Mouse (Mus musculus) megakaryocyte, embryonic 14.5 days (primary cell): ENCODE data around the gene Clstn2. TPM values are rescaled to one million over a fixed set of nuclear protein-coding genes. Genes with fewer than 3 reads are reported as not detected.

Source experiments
- H3K27me3 ChIP-seq: replicated peaks from 2 replicates; pipeline ENCODE3; 2012; ENCODE audit warnings: inconsistent platforms
- H3K36me3 ChIP-seq: replicated peaks from 2 replicates; pipeline ENCODE3; 2012; ENCODE audit warnings: low read length, inconsistent platforms, mixed read lengths
- H3K4me1 ChIP-seq: 2 replicates; pipeline ENCODE4 v1.6.1; 2012; ENCODE audit warnings: inconsistent platforms
- H3K4me3 ChIP-seq: replicated peaks from 2 replicates; pipeline ENCODE3; 2012; ENCODE audit warnings: moderate library complexity, mild to moderate bottlenecking, inconsistent platforms
- H3K9me3 ChIP-seq: 2 replicates; pipeline ENCODE4 v1.6.1; 2012; ENCODE audit warnings: inconsistent platforms
- FLI1 ChIP-seq: IDR thresholded peaks from 2 replicates; pipeline ENCODE4 v1.6.1; 2012; ENCODE audit warnings: low read length, inconsistent platforms, mixed read lengths
- GATA1 ChIP-seq: IDR thresholded peaks from 3 replicates; pipeline ENCODE4 v1.6.1; 2012; ENCODE audit warnings: mixed read lengths, low read length, inconsistent platforms, borderline replicate concordance
- polyA plus RNA-seq: library from polyadenylated mRNA; stranded (reverse); fragments of >175 nt; gene quantifications from 2 replicates; pipeline ENCODE4 v1.2.3, GENCODE M21; 2012; ENCODE audit warnings: low replicate concordance; ENCODE audit not compliant: insufficient read depth

Clstn2 gene
- polyA plus RNA-seq, result not detected in 2 replicates

DNA sequence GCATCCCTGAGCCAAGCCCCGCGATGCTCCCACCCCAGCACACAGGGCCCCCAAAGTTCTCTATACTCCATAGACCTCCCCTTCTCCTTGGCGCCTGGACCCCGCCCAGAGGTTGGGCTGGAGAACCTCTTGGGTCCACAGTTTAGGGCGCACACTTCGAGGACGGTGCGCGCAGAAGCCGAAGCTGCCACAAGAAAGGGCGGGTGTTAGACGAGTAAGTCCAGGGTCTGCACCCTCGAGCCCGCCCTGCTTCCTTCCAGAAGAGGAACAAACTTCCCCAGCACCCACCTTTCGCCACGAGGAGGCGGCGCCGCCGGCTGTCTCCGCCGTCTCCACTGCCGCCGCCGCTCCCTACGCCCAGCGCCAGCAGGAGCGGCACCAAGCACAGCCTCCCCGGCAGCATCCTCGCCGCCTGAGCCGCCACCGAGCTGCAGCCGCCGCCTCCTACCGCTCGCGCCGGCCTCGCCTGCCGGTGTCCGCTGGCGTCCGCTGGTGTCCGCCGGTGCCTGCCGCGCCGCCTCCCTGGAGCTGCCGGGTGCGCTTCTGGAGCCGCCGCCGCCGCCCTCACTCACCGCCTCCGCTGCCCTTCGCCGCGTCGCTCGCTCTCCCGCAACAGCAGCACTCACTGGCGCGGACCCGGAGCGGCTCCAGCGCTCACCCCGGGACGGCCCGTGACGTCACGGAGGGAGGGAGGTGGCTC lies at the start of gene Clstn2:
TSS of gene Clstn2 (minus strand) at position 609 of the 700 bp plus-strand sequence.
- Histone ChIP-seq H3K4me1 (peaks cover 16% of the 10 kb centered on the region), H3K4me3 (peak within 1 kb of the TSS; percentile 87), H3K36me3 (no peaks in the 10 kb centered on the region), H3K9me3 (0 out of 2 replicates have a peak, but pooled peaks cover 5% of the 10 kb centered on the region), H3K27me3 (peaks cover 47% of the 10 kb centered on the region)
- no peak for TF ChIP-seq FLI1
- TF ChIP-seq GATA1, result no peak

DNA sequence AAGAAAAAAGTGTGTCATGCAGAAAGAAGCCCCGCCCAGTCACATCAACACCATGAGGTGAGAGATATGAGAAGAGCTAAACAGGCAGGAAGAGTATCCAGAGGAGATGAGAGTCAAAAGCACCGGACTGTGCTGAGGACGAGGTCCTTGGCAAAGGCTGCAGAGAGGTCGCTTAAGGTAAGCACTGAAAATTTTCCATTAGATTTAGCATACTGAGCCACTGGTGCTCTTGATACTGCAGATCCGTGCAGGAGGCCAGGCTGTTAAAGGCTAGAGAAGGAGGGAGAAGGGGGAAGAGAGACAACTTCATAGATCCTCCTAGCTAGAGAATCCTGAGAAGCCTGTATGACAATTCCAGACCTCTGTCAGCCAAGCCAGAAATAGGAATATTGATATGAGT lies 34.8 kb upstream of the Clstn2 start:
- TF ChIP-seq GATA1, result no peak
- TF ChIP-seq FLI1, result no peak
- Histone ChIP-seq H3K36me3 (no peaks in the 10 kb centered on the region), H3K9me3 (peaks cover 12% of the 10 kb centered on the region), H3K27me3 (no peaks in the 10 kb centered on the region), H3K4me1 (no peaks in the 10 kb centered on the region), H3K4me3 (no peak overlapping the region)

DNA sequence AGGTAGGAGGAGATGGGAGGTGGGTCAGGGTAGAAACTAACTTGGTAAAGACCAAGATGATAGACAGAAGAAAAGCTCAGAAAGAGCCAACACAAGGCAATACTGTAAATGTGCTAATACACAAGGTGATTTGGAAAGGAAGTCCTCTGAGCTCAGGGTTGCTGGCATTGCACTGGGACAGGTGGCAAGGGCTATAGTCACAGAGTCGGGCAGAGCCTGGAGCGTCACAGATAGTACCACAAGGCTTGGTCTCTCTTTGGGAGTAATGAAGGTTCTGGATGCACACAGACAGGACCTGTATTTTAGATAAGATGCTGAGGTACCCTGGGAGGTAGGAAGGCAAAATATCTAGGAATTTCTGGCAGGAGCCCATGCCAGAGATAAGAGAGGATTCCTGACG lies 28.7 kb upstream of the Clstn2 start:
- TF ChIP-seq FLI1 (no peak), GATA1 (no peak)
- Histone ChIP-seq H3K4me3 (no peak overlapping the region), H3K4me1 (no peaks in the 10 kb centered on the region), H3K36me3 (no peaks in the 10 kb centered on the region), H3K27me3 (no peaks in the 10 kb centered on the region), H3K9me3 (no peaks in the 10 kb centered on the region)

DNA sequence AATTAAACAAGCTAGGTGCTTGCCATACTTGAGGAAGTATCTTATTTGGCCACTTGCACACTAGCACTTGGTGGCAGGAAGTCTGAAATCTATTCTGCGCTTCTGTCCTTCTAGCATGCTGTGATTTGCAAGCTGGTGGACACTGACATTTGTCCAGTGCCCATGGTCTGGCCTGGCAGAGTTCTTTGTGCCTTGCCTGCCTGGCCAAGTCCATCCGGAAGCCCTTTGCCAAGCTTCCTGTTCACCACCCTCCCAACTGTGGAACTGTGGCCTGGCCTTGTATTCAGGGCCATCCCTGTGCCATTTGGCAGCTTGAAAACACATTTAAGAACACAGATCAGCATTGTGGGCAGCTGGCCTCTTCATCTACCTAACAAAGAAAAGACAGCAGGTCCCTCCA lies 24.3 kb upstream of the Clstn2 start:
- Histone ChIP-seq H3K36me3 (no peaks in the 10 kb centered on the region), H3K27me3 (no peaks in the 10 kb centered on the region), H3K4me1 (no peaks in the 10 kb centered on the region), H3K9me3 (no peaks in the 10 kb centered on the region), H3K4me3 (no peak overlapping the region)
- no peak for TF ChIP-seq GATA1
- TF ChIP-seq FLI1, result no peak

DNA sequence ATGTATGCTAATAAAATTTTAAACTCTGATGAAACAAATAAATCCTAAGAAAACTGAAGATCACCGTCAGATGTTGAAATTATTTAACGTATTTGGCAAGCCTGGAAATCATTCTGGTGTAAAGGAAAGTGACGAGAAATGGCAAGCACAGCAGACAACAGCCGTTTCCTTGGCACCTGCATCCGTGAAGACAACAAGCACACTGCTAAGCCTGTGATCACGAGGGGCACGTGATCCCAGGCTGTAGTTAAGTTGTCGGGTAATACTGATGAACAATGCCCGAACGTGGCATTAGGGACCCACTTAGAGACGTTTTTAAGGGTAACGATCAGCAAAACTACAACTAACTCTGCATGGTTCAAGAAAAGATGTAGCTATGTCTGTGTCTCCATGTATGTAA lies 18.4 kb upstream of the Clstn2 start:
- H3K9me3 ChIP-seq, result no peaks in the 10 kb centered on the region
- no peaks in the 10 kb centered on the region for H3K36me3 ChIP-seq
- H3K27me3 ChIP-seq, result no peaks in the 10 kb centered on the region
- H3K4me3 ChIP-seq, result no peak overlapping the region
- TF ChIP-seq FLI1 (no peak), GATA1 (no peak)
- H3K4me1 ChIP-seq, result no peaks in the 10 kb centered on the region

DNA sequence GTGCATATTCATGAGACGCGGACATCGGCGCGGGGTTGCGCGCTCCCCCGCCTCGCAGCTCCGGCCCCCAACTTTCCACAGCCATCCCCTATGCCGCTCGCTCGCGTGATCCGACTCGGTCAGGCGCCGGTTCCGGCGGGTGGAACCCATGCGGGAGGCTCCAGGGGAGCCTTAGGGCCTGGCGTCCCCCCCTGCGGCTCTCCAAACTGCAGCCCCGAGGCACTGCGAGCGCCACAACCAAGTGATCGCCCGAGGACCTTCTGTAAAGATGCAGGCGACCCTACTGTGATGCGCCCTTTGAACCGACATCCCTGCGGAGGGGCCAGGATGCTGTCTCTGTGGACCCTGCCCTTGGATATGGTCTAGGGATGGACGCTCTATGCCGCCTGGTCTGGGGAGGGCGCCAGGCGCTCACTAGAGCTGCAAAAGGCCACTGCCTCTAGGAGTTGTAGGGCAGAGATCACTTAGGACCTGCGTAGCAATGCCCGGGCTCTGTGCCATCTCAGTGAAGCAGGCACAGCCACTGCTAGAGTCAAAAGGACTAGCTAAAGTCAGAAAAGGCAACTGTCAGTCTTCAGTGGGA lies 383 bp upstream of the Clstn2 start:
- peak overlapping the region; percentile 87 for H3K4me3 ChIP-seq
- H3K27me3 ChIP-seq, result peaks cover 47% of the 10 kb centered on the region
- H3K4me1 ChIP-seq, result peaks cover 16% of the 10 kb centered on the region
- no peak for TF ChIP-seq FLI1
- TF ChIP-seq GATA1, result no peak
- H3K36me3 ChIP-seq, result no peaks in the 10 kb centered on the region
- H3K9me3 ChIP-seq, result 0 out of 2 replicates have a peak, but pooled peaks cover 5% of the 10 kb centered on the region

DNA sequence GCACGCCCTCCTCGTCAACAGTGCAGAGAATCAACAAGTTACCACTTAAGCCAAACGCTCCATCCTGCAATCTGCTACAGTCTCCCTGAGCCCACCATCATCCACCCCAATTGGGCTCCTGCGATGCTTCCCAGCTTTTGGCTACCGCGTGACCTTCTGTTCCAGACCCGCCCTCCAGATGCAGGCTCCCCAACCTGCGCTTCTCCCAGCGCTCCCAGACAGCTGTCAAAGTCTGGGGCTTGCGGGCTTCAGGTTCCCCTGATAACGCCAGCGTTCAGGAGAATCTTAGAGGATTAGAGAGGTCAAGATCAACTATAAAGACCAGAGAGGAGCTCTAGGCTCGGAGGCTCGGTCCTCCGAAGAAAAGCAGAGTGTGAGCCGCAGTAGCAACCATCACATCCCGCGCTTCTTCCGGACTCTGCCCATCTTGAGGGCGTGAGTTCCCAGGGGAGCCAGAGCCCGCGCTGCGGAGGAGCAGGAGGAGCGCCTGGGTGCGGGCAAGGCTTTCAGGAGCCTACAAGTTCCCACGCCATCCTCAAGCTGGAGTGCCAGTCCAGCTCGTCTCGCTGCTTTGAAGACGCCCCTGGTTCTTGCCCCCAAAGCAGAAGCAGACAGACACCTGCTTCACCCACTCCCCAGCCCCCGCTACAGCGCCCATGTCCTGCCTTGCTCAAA lies 946 bp downstream of the Clstn2 start:
- H3K36me3 ChIP-seq, result no peaks in the 10 kb centered on the region
- no peak overlapping the region for H3K4me3 ChIP-seq
- H3K27me3 ChIP-seq, result peaks cover 47% of the 10 kb centered on the region
- H3K9me3 ChIP-seq, result no peaks in the 10 kb centered on the region
- TF ChIP-seq FLI1 (no peak), GATA1 (no peak)
- peaks cover 16% of the 10 kb centered on the region for H3K4me1 ChIP-seq

DNA sequence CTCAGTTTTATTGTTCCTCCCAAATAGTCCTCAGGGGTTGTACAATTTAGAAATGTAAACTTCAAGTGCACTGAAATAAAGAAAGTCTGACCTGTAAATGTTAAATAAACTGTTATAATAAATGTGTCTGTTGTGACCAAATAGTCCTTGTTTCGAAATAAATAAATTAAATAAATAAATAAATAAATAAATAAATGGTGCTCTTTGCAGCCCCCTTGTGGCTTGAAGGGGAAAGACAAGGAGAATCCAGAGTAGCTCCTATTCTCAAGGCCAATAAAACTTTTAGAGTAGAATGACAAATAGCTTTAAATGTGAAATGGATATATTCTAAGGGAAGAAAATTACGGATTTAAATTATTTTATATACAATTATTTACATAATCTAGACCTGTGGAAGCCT lies 2.3 kb downstream of the Clstn2 start:
- Histone ChIP-seq H3K4me3 (no peak overlapping the region), H3K4me1 (peaks cover 16% of the 10 kb centered on the region), H3K9me3 (no peaks in the 10 kb centered on the region)

DNA sequence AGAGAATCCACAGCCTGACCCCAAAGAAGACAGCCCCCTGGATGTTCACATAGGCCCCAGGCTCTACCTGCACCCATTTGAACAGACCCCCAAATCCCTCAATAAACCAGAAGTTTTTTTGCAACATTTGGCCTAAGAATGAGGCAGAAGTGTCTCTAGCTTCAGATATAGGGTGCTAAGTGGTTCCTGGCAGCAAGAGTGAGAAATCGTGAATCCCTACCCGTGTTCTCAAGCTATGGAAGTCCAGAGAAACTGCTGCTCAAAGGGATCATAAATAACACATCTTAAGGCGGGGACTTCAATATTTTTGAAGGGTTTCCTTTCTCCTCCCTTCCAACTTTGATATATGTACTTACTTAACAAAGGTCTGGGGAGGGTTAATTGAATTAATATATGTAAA lies 7.4 kb downstream of the Clstn2 start:
- Histone ChIP-seq H3K9me3 (peaks cover 4% of the 10 kb centered on the region; the same call in 1 of the 2 replicates), H3K4me1 (no peaks in the 10 kb centered on the region), H3K36me3 (no peaks in the 10 kb centered on the region), H3K27me3 (peaks cover 3% of the 10 kb centered on the region), H3K4me3 (no peak overlapping the region)
- TF ChIP-seq GATA1 (no peak), FLI1 (no peak)

More for the DNA sequence above, 2.3 kb downstream of the Clstn2 start:
- no peaks in the 10 kb centered on the region for H3K36me3 ChIP-seq
- TF ChIP-seq FLI1, result no peak
- TF ChIP-seq GATA1, result no peak
- peaks cover 45% of the 10 kb centered on the region for H3K27me3 ChIP-seq

DNA sequence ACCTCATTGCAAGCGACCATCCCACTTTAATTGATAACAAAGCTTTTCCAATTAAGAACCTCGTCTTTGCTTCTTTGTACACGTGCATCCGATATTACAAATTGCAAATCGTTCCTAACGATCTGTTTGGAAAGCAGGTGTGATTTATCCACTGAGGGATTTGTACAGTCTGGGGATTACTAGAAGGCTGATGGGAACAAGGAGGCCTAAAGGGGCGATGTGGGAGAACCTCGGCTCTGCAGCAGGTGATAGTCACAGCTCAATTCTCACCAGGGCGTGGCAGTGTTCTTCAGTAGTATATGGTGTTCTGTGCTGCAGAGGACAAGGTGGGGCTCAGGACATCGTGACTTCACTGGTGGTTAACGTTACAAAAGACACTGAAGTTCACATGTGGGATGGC lies 9.9 kb downstream of the Clstn2 start:
- Histone ChIP-seq H3K27me3 (no peaks in the 10 kb centered on the region), H3K36me3 (no peaks in the 10 kb centered on the region), H3K4me1 (no peaks in the 10 kb centered on the region), H3K4me3 (no peak overlapping the region), H3K9me3 (peaks cover 4% of the 10 kb centered on the region; the same call in 1 of the 2 replicates)
- TF ChIP-seq GATA1 (no peak), FLI1 (no peak)
